Mouse (Mus musculus) layer of hippocampus, postnatal 36 days (tissue): ENCODE results near the gene Nkx6-1. TPM values are rescaled to one million over a fixed set of nuclear protein-coding genes. Genes with fewer than 3 reads are reported as not detected.

ENCODE experiments used
- DNase-seq, 2 experiments: peaks; one replicate each; pipeline ENCODE4 v3.0.0; 2022
- total RNA-seq, 2 experiments: library from RNA; stranded (reverse); gene quantifications; 2 replicates each; pipeline ENCODE4 v1.2.3; 2021

Nkx6-1 gene
- total RNA-seq, 2 experiments from 2014 or later: 0.30 to 0.42 TPM

GRCm38 (mm10) chr5:101658984-101659290 lies 5.9 kb downstream of the Nkx6-1 start:
- DNase-seq: no peak

GRCm38 (mm10) chr5:101658188-101658983 lies 6.4 kb downstream of the Nkx6-1 start:
- no peak for DNase-seq

GRCm38 (mm10) chr5:101657698-101658097 lies 7.1 kb downstream of the Nkx6-1 start:
- DNase-seq: no peak

GRCm38 (mm10) chr5:101656107-101656506 lies 8.7 kb downstream of the Nkx6-1 start:
- DNase-seq: no peak

- DNase-seq: no peak
These were observed 9.4 kb downstream of the Nkx6-1 start for GRCm38 (mm10) chr5:101655418-101655817.

GRCm38 (mm10) chr5:101647726-101648686 lies 16.8 kb downstream of the Nkx6-1 start:
- no peak for DNase-seq

GRCm38 (mm10) chr5:101646961-101647575 lies 17.7 kb downstream of the Nkx6-1 start:
- DNase-seq: no peak

GRCm38 (mm10) chr5:101645071-101645470 lies 19.7 kb downstream of the Nkx6-1 start:
- no peak for DNase-seq

- no peak for DNase-seq
These were observed 26.7 kb downstream of the Nkx6-1 start for GRCm38 (mm10) chr5:101638101-101638500.

Other genes with a start within 250 kb of the Nkx6-1 start
- 10 to 100 TPM; 58.9 to 64.0 TPM for gene Cds1, start 100.1 kb upstream of the Nkx6-1 start, total RNA-seq